Mouse (Mus musculus) embryonic facial prominence, embryonic 11.5 days (tissue): ENCODE data around the gene Prdm8. TPM values are rescaled to one million over a fixed set of nuclear protein-coding genes. Genes with fewer than 3 reads are reported as not detected.
A peak's percentile ranks its signal among the peaks of the same experiment; 100 is the strongest.

Experiments
- ATAC-seq: fragments of 200-750 bp; cut with Nextera tagmentation; replicated peaks from 2 replicates; pipeline ENCODE4 v1.8.0; 2017; ENCODE audit warnings: low read depth; ENCODE audit not compliant: insufficient number of reproducible peaks, low FRiP score, low TSS enrichment
- DNase-seq: peaks from one replicate; pipeline ENCODE4 v3.0.0-alpha.2; 2015; ENCODE audit warnings: low spot score
- H3K27ac ChIP-seq: fragments of 300-500 bp; sonication (generic); replicated peaks from 2 replicates; pipeline ENCODE4 v1.5.1; 2014; ENCODE audit warnings: mild to moderate bottlenecking, low read depth, low read length, control low read depth
- H3K27me3 ChIP-seq: fragments of 300-500 bp; sonication (generic); 2 replicates; pipeline ENCODE4 v1.6.1; 2014; ENCODE audit warnings: mild to moderate bottlenecking, low read length, moderate library complexity, mixed read lengths; ENCODE audit not compliant: control insufficient read depth, insufficient read depth
- H3K36me3 ChIP-seq: fragments of 300-500 bp; sonication (generic); replicated peaks from 2 replicates; pipeline ENCODE4 v1.6.1; 2014; ENCODE audit warnings: low read depth, mild to moderate bottlenecking, low read length, moderate library complexity, mixed read lengths; ENCODE audit not compliant: control insufficient read depth, insufficient read depth
- H3K4me1 ChIP-seq: fragments of 300-500 bp; sonication (generic); 2 replicates; pipeline ENCODE4 v1.6.1; 2014; ENCODE audit warnings: low read length, mixed read lengths; ENCODE audit not compliant: control insufficient read depth, insufficient read depth
- H3K4me2 ChIP-seq: fragments of 300-500 bp; sonication (generic); 2 replicates; pipeline ENCODE4 v1.6.1; 2014; ENCODE audit warnings: low read depth, mild to moderate bottlenecking, control low read depth, low read length, moderate library complexity
- H3K4me3 ChIP-seq: fragments of 300-500 bp; sonication (generic); 2 replicates; pipeline ENCODE4 v1.5.1; 2014; ENCODE audit warnings: low read depth, low read length, control low read depth
- H3K9ac ChIP-seq: fragments of 300-500 bp; sonication (generic); replicated peaks from 2 replicates; pipeline ENCODE4 v1.6.1; 2014; ENCODE audit warnings: mild to moderate bottlenecking, control low read depth, low read length
- H3K9me3 ChIP-seq: fragments of 300-500 bp; sonication (generic); replicated peaks from 2 replicates; pipeline ENCODE4 v1.6.1; 2016; ENCODE audit warnings: mild to moderate bottlenecking, low read length, inconsistent platforms, mixed read lengths; ENCODE audit not compliant: control insufficient read depth
- WGBS: fragments of 180-500 bp; shearing (Covaris S2); extraction: QIAGEN DNeasy Blood & Tissue Kit; methylation state at CpG from one replicate; pipeline ENCODE4 v1.1.7; 2014; 5-methylcytosine and 5-hydroxymethylcytosine counted together
- polyA plus RNA-seq: library from polyadenylated mRNA; unstranded; fragments of >200 nt; fragmentation: Nextera tagmentation; extraction: Ambion mirVana; gene quantifications from 2 replicates; pipeline ENCODE4 v1.2.1, GENCODE M21; 2014

Gene Prdm8
- polyA plus RNA-seq, 1 experiment from 2014 or later = 0.22 TPM

GRCm38 (mm10) chr5:98189181-98190180 is 22.5 kb downstream of the Prdm8 start:
- Histone ChIP-seq H3K4me1 (peaks cover 11% of the 10 kb centered on the region), H3K36me3 (no peaks in the 10 kb centered on the region), H3K27me3 (peaks cover 44% of the 10 kb centered on the region), H3K9me3 (no peaks in the 10 kb centered on the region), H3K27ac (no peak overlapping the region), H3K4me3 (no peak overlapping the region), H3K4me2 (no peak overlapping the region; the same call in 1 of the 2 replicates), H3K9ac (no peak overlapping the region)
- under 1% methylated on average over 31 of the region's 31 CpGs for WGBS
- peak; percentile 36 for DNase-seq
- no peak for ATAC-seq

DNA sequence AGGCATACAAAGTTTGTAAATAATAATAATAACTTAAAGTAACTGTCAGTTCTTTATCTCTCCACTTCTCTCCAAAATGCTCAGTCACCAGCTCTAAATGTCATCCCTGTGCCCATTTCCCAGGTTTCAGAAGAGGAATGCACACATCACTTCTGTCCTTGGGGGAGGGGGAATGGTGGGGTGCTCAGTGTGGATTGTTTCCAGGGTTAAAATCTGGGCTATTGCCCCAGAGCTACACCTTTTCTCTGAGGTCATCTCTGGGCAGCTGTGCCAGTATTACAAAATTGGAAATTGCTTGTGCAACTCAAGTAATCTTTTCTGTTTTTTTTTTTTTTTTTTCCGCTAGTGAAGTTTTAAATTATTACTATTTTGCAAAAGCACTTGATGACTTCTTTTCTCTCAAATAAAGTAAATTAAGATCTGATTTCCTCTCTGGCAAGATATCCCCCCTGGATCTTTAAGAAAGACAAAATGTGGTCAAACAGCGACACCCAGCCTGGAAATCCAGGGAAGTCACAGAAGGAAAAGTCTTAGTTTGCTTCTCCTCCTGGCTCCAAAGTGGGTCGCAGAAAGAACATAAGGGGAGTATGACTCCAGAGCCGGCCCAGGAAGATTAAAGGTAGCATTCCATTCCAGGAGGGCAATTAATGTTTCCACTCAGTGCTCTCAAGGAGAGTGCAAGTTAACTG is 25.4 kb downstream of the Prdm8 start:
- Histone ChIP-seq H3K4me1 (peaks cover 5% of the 10 kb centered on the region; the same call in 1 of the 2 replicates), H3K27me3 (peaks cover 23% of the 10 kb centered on the region)

GRCm38 (mm10) chr5:98194959-98195358 is 28.0 kb downstream of the Prdm8 start:
- DNase-seq = no peak
- Histone ChIP-seq H3K4me2 (no peak overlapping the region), H3K9ac (no peak overlapping the region), H3K36me3 (no peaks in the 10 kb centered on the region), H3K27ac (no peak overlapping the region), H3K9me3 (no peaks in the 10 kb centered on the region), H3K27me3 (peaks cover 3% of the 10 kb centered on the region), H3K4me1 (no peaks in the 10 kb centered on the region), H3K4me3 (no peak overlapping the region)
- no peak for ATAC-seq
- 88% methylated on average over 1 of the region's 1 CpGs for WGBS

More for the DNA sequence above, 25.4 kb downstream of the Prdm8 start:
- Histone ChIP-seq H3K36me3 (no peaks in the 10 kb centered on the region), H3K9me3 (no peaks in the 10 kb centered on the region), H3K27ac (no peak overlapping the region), H3K4me2 (no peak overlapping the region), H3K4me3 (no peak overlapping the region), H3K9ac (no peak overlapping the region)
- peak; percentile 32 for DNase-seq
- WGBS = 19% methylated on average over 4 of the region's 4 CpGs
- no peak for ATAC-seq

GRCm38 (mm10) chr5:98198412-98199218 is 31.6 kb downstream of the Prdm8 start:
- Histone ChIP-seq H3K4me1 (no peaks in the 10 kb centered on the region), H3K27me3 (no peaks in the 10 kb centered on the region), H3K9me3 (no peaks in the 10 kb centered on the region), H3K9ac (no peak overlapping the region), H3K36me3 (no peaks in the 10 kb centered on the region), H3K27ac (no peak overlapping the region), H3K4me2 (no peak overlapping the region), H3K4me3 (no peak overlapping the region)
- 55% methylated on average over 7 of the region's 7 CpGs for WGBS
- no peak for ATAC-seq
- peak; percentile 45 for DNase-seq

- H3K9me3 ChIP-seq = no peaks in the 10 kb centered on the region
- no peaks in the 10 kb centered on the region for H3K27me3 ChIP-seq
- no peak overlapping the region for H3K27ac ChIP-seq
- no peak overlapping the region for H3K4me2 ChIP-seq
- ATAC-seq (no peak), DNase-seq (no peak)
- H3K36me3 ChIP-seq = no peaks in the 10 kb centered on the region
- H3K4me3 ChIP-seq = no peak overlapping the region
- no peaks in the 10 kb centered on the region for H3K4me1 ChIP-seq
- WGBS = 30% methylated on average over 7 of the region's 7 CpGs
- H3K9ac ChIP-seq = no peak overlapping the region
Observed at GRCm38 (mm10) chr5:98199219-98199552, 32.2 kb downstream of the Prdm8 start.

GRCm38 (mm10) chr5:98201606-98202005 is 34.6 kb downstream of the Prdm8 start:
- Histone ChIP-seq H3K9me3 (no peaks in the 10 kb centered on the region), H3K9ac (no peak overlapping the region), H3K4me2 (no peak overlapping the region), H3K4me3 (no peak overlapping the region), H3K27ac (no peak overlapping the region), H3K4me1 (no peaks in the 10 kb centered on the region), H3K36me3 (no peaks in the 10 kb centered on the region), H3K27me3 (no peaks in the 10 kb centered on the region)
- ATAC-seq = no peak
- WGBS = 86% methylated on average over 3 of the region's 3 CpGs
- no peak for DNase-seq

GRCm38 (mm10) chr5:98202996-98203395 is 36.0 kb downstream of the Prdm8 start:
- Histone ChIP-seq H3K9me3 (no peaks in the 10 kb centered on the region), H3K9ac (no peak overlapping the region), H3K4me2 (no peak overlapping the region), H3K27ac (no peak overlapping the region), H3K4me1 (no peaks in the 10 kb centered on the region), H3K36me3 (no peaks in the 10 kb centered on the region), H3K27me3 (no peaks in the 10 kb centered on the region), H3K4me3 (no peak overlapping the region)
- 50% methylated on average over 4 of the region's 4 CpGs for WGBS
- peak; percentile 17 for DNase-seq
- ATAC-seq = no peak
